Mouse (Mus musculus) layer of hippocampus, postnatal 10 days (tissue): ENCODE measurements around the gene 0610030E20Rik. TPM values are rescaled to one million over a fixed set of nuclear protein-coding genes. Genes with fewer than 3 reads are reported as not detected.

Experiments used
- DNase-seq, 2 experiments: peaks; one replicate each; pipeline ENCODE4 v3.0.0; 2021; ENCODE audit warnings: low spot score in 2 of 2
- total RNA-seq, 2 experiments: library from RNA; stranded (reverse); gene quantifications; 2 replicates each; pipeline ENCODE4 v1.2.3; 2021

0610030E20Rik gene
- total RNA-seq, 2 experiments from 2014 or later: 13.3 to 15.9 TPM

GRCm38 (mm10) chr6:72346261-72346660 is 856 bp upstream of the 0610030E20Rik start:
- no peak for DNase-seq

GRCm38 (mm10) chr6:72348411-72348810 is 1.3 kb downstream of the 0610030E20Rik start:
- peak in 1 of 2 experiments; percentile 23 for DNase-seq

GRCm38 (mm10) chr6:72350214-72350613 is 3.1 kb downstream of the 0610030E20Rik start:
- DNase-seq: no peak

- no peak for DNase-seq
Observed at GRCm38 (mm10) chr6:72352636-72353405, 5.7 kb downstream of the 0610030E20Rik start.

GRCm38 (mm10) chr6:72354025-72354424 is 6.9 kb downstream of the 0610030E20Rik start:
- DNase-seq: no peak

- DNase-seq: peak; percentile 73 to 85
Observed at GRCm38 (mm10) chr6:72355066-72355911, 8.2 kb downstream of the 0610030E20Rik start, which contains the start of gene Tmem150a. Gene Tmem150a, plus strand, starts transcription at chr6:72355447.

GRCm38 (mm10) chr6:72356001-72356532 is 8.9 kb downstream of the 0610030E20Rik start:
- DNase-seq: peak in 1 of 2 experiments; percentile 29

GRCm38 (mm10) chr6:72357164-72358079 is 10.3 kb downstream of the 0610030E20Rik start:
- no peak for DNase-seq

- no peak for DNase-seq
Observed at GRCm38 (mm10) chr6:72358086-72358764, 11.1 kb downstream of the 0610030E20Rik start.

- no peak for DNase-seq
Observed at GRCm38 (mm10) chr6:72359343-72359742, 12.2 kb downstream of the 0610030E20Rik start.

GRCm38 (mm10) chr6:72359891-72360598 is 12.9 kb downstream of the 0610030E20Rik start:
- DNase-seq: no peak

- DNase-seq: peak in 1 of 2 experiments; percentile 25
Observed at GRCm38 (mm10) chr6:72360599-72360935, 13.4 kb downstream of the 0610030E20Rik start.

- DNase-seq: no peak
Observed at GRCm38 (mm10) chr6:72361121-72361551, 14.0 kb downstream of the 0610030E20Rik start.

GRCm38 (mm10) chr6:72362132-72363028 is 15.3 kb downstream of the 0610030E20Rik start:
- DNase-seq: peak; percentile 93 to 94

GRCm38 (mm10) chr6:72364009-72364408 is 16.9 kb downstream of the 0610030E20Rik start:
- no peak for DNase-seq

- no peak for DNase-seq
Observed at GRCm38 (mm10) chr6:72364985-72365384, 17.9 kb downstream of the 0610030E20Rik start.

GRCm38 (mm10) chr6:72366304-72366703 is 19.2 kb downstream of the 0610030E20Rik start:
- no peak for DNase-seq

GRCm38 (mm10) chr6:72366844-72367443 is 19.8 kb downstream of the 0610030E20Rik start, which contains the start of gene Rnf181:
Gene Rnf181, minus strand, starts transcription at chr6:72366956.
- no peak for DNase-seq
